Mouse (Mus musculus) stomach, postnatal 0 days (tissue): ENCODE measurements at regions not wholly inside any gene's neighbourhood (a gene's known extent, or its start where the extent isn't known, plus 50 kb on each side); places are given as distances from the start of the nearest gene placed in this dataset.

Source experiments
- ATAC-seq: fragments of 200-750 bp; cut with Nextera tagmentation; 2 replicates; pipeline ENCODE4 v1.8.0; 2017; ENCODE audit not compliant: low FRiP score, low TSS enrichment
- DNase-seq: peaks from one replicate; pipeline ENCODE4 v3.0.0-alpha.2; 2016; ENCODE audit warnings: low spot score
- H3K27ac ChIP-seq: fragments of 300-500 bp; sonication (generic); replicated peaks from 2 replicates; pipeline ENCODE4 v1.5.1; 2014; ENCODE audit warnings: mild to moderate bottlenecking, control low read depth
- H3K27me3 ChIP-seq: fragments of 300-500 bp; sonication (generic); 2 replicates; pipeline ENCODE4 v1.6.1; 2014; ENCODE audit warnings: low read length; ENCODE audit not compliant: control insufficient read depth, insufficient read depth
- H3K36me3 ChIP-seq: fragments of 300-500 bp; sonication (generic); 2 replicates; pipeline ENCODE4 v1.6.1; 2014; ENCODE audit warnings: low read length, mixed read lengths; ENCODE audit not compliant: control insufficient read depth, insufficient read depth
- H3K4me1 ChIP-seq: fragments of 300-500 bp; sonication (generic); replicated peaks from 2 replicates; pipeline ENCODE4 v1.6.1; 2014; ENCODE audit warnings: antibody characterized with exemption; ENCODE audit not compliant: control insufficient read depth, insufficient read depth
- H3K4me2 ChIP-seq: fragments of 300-500 bp; sonication (generic); replicated peaks from 2 replicates; pipeline ENCODE4 v1.6.1; 2014; ENCODE audit warnings: low read depth, mild to moderate bottlenecking, control low read depth, moderate library complexity
- H3K4me3 ChIP-seq: fragments of 300-500 bp; sonication (generic); 2 replicates; pipeline ENCODE4 v1.5.1; 2014; ENCODE audit warnings: low read depth, low read length, control low read depth
- H3K9ac ChIP-seq: fragments of 300-500 bp; sonication (generic); 2 replicates; pipeline ENCODE4 v1.6.1; 2014; ENCODE audit warnings: mild to moderate bottlenecking, low read length, control low read depth, mixed read lengths
- H3K9me3 ChIP-seq: fragments of 300-500 bp; sonication (generic); 2 replicates; pipeline ENCODE4 v1.6.1; 2016; ENCODE audit warnings: low read length; ENCODE audit not compliant: control insufficient read depth
- CTCF ChIP-seq: IDR thresholded peaks from 2 replicates; pipeline ENCODE4 v1.5.1; 2016; ENCODE audit warnings: antibody characterized with exemption, low read depth, mild to moderate bottlenecking, moderate library complexity
- EP300 ChIP-seq: optimal IDR thresholded peaks from 2 replicates; pipeline ENCODE3; 2016; ENCODE audit warnings: antibody characterized with exemption
- WGBS: fragments of 180-500 bp; shearing (Covaris S2); extraction: QIAGEN DNeasy Blood & Tissue Kit; methylation state at CpG from one replicate; pipeline ENCODE4 v1.1.7; 2014; 5-methylcytosine and 5-hydroxymethylcytosine counted together

DNA sequence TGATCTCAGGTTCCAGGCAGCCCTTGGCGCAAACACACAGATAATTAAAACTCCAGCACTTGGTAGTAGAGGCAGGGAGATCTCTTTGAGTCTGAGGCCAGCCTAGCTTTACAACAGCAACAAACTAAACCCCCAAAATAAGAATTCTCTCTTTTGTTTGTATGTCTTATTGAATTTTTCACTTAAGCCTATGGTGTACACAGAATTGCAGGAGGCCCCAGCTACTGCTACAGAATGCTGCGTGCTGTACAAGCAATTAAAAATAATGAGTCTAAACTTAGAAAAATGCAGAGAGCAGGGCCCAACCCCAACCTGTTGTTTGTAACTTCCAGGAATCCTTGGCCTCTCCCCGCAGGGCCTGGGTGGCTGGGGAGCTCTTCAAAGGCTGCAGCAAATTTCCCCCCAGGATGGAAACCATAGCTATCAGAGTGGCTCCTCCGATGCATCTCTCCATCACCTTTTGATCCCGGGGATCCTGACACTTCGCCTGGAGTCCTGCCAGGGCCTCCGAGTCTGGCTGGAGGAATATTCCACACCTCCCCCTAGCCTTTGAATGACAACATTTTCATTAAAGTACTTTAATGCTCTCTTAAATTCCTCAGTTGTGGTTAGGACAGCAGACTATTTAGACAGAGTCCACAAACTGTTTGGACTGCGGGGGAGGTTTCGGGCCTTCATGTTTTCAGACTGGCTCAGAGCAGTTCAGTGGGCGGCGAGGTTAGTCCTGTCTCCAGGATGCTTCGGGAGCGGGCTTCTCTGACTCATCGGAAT is 116.7 kb upstream of the Myocd start:
- DNase-seq (no peak), ATAC-seq (peak; percentile 53; the same call in 1 of the 2 replicates)
- H3K4me2 ChIP-seq = no peak overlapping the region
- H3K9me3 ChIP-seq = no peaks in the 10 kb centered on the region
- TF ChIP-seq EP300 (no peak), CTCF (no peak)
- H3K4me1 ChIP-seq = no peaks in the 10 kb centered on the region; the same call in 1 of the 2 replicates
- no peaks in the 10 kb centered on the region for H3K27me3 ChIP-seq
- 33% methylated on average over 14 of the region's 14 CpGs for WGBS
- no peak overlapping the region for H3K4me3 ChIP-seq
- no peaks in the 10 kb centered on the region for H3K36me3 ChIP-seq
- no peak overlapping the region for H3K9ac ChIP-seq
- H3K27ac ChIP-seq = peak overlapping the region; percentile 9; the same call in 1 of the 2 replicates

DNA sequence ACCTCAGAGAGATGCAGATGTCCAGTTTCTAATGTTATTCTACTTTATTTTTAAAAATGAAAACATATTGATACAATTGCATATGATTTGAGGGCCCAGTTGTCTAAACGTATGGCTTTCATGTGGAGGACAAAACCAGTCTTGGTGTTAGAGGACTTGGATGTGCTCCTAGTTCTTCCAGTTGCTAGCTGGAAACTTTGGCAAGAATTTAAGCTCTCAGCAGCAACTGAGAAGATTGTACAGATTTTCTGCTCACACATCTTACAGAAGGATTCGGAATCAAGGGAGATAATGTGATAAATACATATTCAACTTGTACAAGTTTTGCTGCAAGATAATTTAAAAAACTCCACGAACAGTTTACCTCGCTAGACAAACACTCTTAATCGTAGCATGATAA is 105.6 kb upstream of the Myocd start:
- ATAC-seq (no peak), DNase-seq (no peak)
- 59% methylated on average over 5 of the region's 5 CpGs for WGBS
- 0 out of 2 replicates have a peak, but pooled peaks cover 2% of the 10 kb centered on the region for H3K4me1 ChIP-seq
- H3K9ac ChIP-seq = no peak overlapping the region
- H3K4me3 ChIP-seq = no peak overlapping the region
- no peaks in the 10 kb centered on the region for H3K9me3 ChIP-seq
- no peak overlapping the region for H3K4me2 ChIP-seq
- H3K36me3 ChIP-seq = no peaks in the 10 kb centered on the region
- H3K27ac ChIP-seq = no peak overlapping the region
- H3K27me3 ChIP-seq = no peaks in the 10 kb centered on the region
- TF ChIP-seq EP300 (no peak), CTCF (no peak)

DNA sequence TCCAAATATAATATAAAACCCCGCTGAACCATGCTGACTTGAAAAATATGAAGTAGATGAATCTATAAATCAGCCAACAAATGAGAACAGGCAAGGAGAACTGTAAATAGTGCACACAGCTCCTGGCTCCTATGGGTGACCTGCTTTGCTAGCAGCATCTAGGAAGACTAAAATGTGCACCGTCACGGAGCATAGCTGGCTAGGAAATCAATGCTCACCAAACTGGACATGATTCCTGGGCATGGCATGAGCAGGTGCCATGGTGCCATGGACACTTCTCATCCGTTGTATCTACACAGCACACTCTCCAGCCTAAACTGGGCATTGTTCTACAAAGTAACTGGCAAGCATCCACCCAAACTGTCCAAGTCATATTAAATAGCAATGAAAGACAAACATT is 103.3 kb upstream of the Myocd start:
- 81% methylated on average over 4 of the region's 4 CpGs for WGBS
- H3K4me1 ChIP-seq = 0 out of 2 replicates have a peak, but pooled peaks cover 2% of the 10 kb centered on the region
- ATAC-seq (no peak), DNase-seq (no peak)
- no peak overlapping the region for H3K9ac ChIP-seq
- TF ChIP-seq CTCF (no peak), EP300 (no peak)
- no peak overlapping the region for H3K4me2 ChIP-seq
- H3K27ac ChIP-seq = no peak overlapping the region
- no peak overlapping the region for H3K4me3 ChIP-seq
- no peaks in the 10 kb centered on the region for H3K27me3 ChIP-seq
- H3K9me3 ChIP-seq = no peaks in the 10 kb centered on the region
- H3K36me3 ChIP-seq = no peaks in the 10 kb centered on the region

- DNase-seq (no peak), ATAC-seq (no peak)
These were observed 102.6 kb upstream of the Myocd start for GRCm38 (mm10) chr11:65372309-65372811.

DNA sequence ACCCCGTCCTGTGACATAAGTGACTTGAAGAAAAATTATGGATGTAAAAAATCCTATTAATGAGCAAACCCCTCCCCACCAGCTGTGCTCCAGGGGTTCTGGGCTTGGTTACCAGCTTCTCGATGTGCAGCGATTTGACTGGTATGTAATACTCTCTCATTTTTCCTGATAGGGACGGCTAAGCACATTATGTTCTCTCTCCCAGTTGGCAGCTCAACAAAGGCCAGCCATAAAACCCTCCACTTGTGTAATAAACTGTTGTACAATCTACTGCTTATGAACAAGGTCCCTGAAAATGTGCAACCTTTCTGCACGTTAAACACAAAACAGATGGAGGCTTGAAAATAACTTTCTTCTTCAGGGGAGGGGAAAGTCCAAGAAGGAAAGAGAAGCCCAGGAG is 98.0 kb upstream of the Myocd start:
- DNase-seq (no peak), ATAC-seq (no peak)
- peaks cover 2% of the 10 kb centered on the region; the same call in 1 of the 2 replicates for H3K4me1 ChIP-seq
- H3K9me3 ChIP-seq = no peaks in the 10 kb centered on the region
- H3K9ac ChIP-seq = no peak overlapping the region
- no peak for TF ChIP-seq CTCF
- peak; percentile 39 for TF ChIP-seq EP300
- H3K4me3 ChIP-seq = no peak overlapping the region
- H3K36me3 ChIP-seq = no peaks in the 10 kb centered on the region
- peak overlapping the region; percentile 49; the same call in 1 of the 2 replicates for H3K27ac ChIP-seq
- H3K27me3 ChIP-seq = no peaks in the 10 kb centered on the region
- H3K4me2 ChIP-seq = no peak overlapping the region
- WGBS = 52% methylated on average over 5 of the region's 5 CpGs

More at GRCm38 (mm10) chr11:65372309-65372811, 102.6 kb upstream of the Myocd start:
- no peaks in the 10 kb centered on the region for H3K9me3 ChIP-seq
- 0 out of 2 replicates have a peak, but pooled peaks cover 2% of the 10 kb centered on the region for H3K4me1 ChIP-seq
- TF ChIP-seq EP300 (no peak), CTCF (0 out of 2 replicates have a peak, but pooled peaks have one; percentile 7)
- no peaks in the 10 kb centered on the region for H3K27me3 ChIP-seq
- no peak overlapping the region for H3K9ac ChIP-seq
- WGBS = 42% methylated on average over 9 of the region's 9 CpGs
- no peak overlapping the region for H3K4me2 ChIP-seq
- no peak overlapping the region for H3K4me3 ChIP-seq
- H3K27ac ChIP-seq = peak overlapping the region; percentile 61
- no peaks in the 10 kb centered on the region for H3K36me3 ChIP-seq

GRCm38 (mm10) chr11:65366677-65367370 is 97.0 kb upstream of the Myocd start:
- H3K36me3 ChIP-seq = no peaks in the 10 kb centered on the region
- TF ChIP-seq CTCF (no peak), EP300 (no peak)
- no peak overlapping the region for H3K9ac ChIP-seq
- no peaks in the 10 kb centered on the region for H3K9me3 ChIP-seq
- no peak overlapping the region for H3K4me2 ChIP-seq
- no peaks in the 10 kb centered on the region for H3K27me3 ChIP-seq
- no peak overlapping the region for H3K4me3 ChIP-seq
- DNase-seq = no peak
- no peaks in the 10 kb centered on the region; the same call in 1 of the 2 replicates for H3K4me1 ChIP-seq
- no peak for ATAC-seq
- H3K27ac ChIP-seq = peak overlapping the region; percentile 56
- 59% methylated on average over 8 of the region's 8 CpGs for WGBS
